Mouse (Mus musculus): ENCODE data around the gene Ercc4. TPM values are rescaled to one million over a fixed set of nuclear protein-coding genes. Genes with fewer than 3 reads are reported as not detected.
A peak's percentile ranks its signal among the peaks of the same experiment; 100 is the strongest.

The Ercc4 gene
- total RNA-seq, 2 experiments from 2014 or later = 21.2 to 23.6 TPM

- DNase-seq (ENCODE audit: extremely low spot score in 1 of 2, low spot score in 1 of 2) = no peak
Measured at GRCm38 (mm10) chr16:13191166-13191565, 81.7 kb downstream of the Ercc4 start.

- peak in 1 of 2 experiments; percentile 30 for DNase-seq (ENCODE audit: extremely low spot score in 1 of 2, low spot score in 1 of 2)
Measured at GRCm38 (mm10) chr16:13193663-13194071, 84.2 kb downstream of the Ercc4 start.

GRCm38 (mm10) chr16:13194882-13195281 is 85.4 kb downstream of the Ercc4 start:
- peak in 1 of 2 experiments; percentile 35 for DNase-seq (ENCODE audit: extremely low spot score in 1 of 2, low spot score in 1 of 2)

- DNase-seq (ENCODE audit: extremely low spot score in 1 of 2, low spot score in 1 of 2) = peak in 1 of 2 experiments; percentile 27
Measured at GRCm38 (mm10) chr16:13196626-13197025, 87.1 kb downstream of the Ercc4 start.

- peak; percentile 50 to 51 for DNase-seq (ENCODE audit: extremely low spot score in 1 of 2, low spot score in 1 of 2)
Measured at GRCm38 (mm10) chr16:13197293-13197692, 87.8 kb downstream of the Ercc4 start.

GRCm38 (mm10) chr16:13199204-13199603 is 89.7 kb downstream of the Ercc4 start:
- DNase-seq (ENCODE audit: extremely low spot score in 1 of 2, low spot score in 1 of 2) = no peak

Other genes with a start within 250 kb of the Ercc4 start
- 100 to 1,000 TPM; 149 to 161 TPM for gene Mrtfb, start 146.8 kb downstream of the Ercc4 start, total RNA-seq (2021)

Measured in layer of hippocampus, postnatal 25 days (tissue).